In genomic region chr4:120879386-120879785, GRCm38 (mm10) we compare ENCODE assay signal across 31 mouse cellular contexts. TPM values are rescaled to one million over a fixed set of nuclear protein-coding genes. Genes with fewer than 3 reads are reported as not detected.
DNase-seq lines count a peak whose midpoint lies in the region; ATAC-seq and TF ChIP-seq lines count a peak whose summit lies in the region.
"Had no signal": no experiment of that assay in that cellular context is flagged by ENCODE, and none has a peak within 500 bp of the region (broad histone marks: within the 10 kb centered on the region; RNA-seq: fewer than 3 reads in every experiment).

No protein-coding gene starts in this region.

- H3K36me3 ChIP-seq in hindbrain, embryonic 13.5 days = no peaks in the 10 kb centered on the region
- H3K36me3 ChIP-seq in hindbrain, embryonic 10.5 days = no peaks in the 10 kb centered on the region
- H3K36me3 ChIP-seq in C2C12 (ENCODE audit: control insufficient read depth, insufficient read depth) = no peaks in the 10 kb centered on the region
- no peaks in the 10 kb centered on the region for H3K36me3 ChIP-seq in heart, embryonic 12.5 days
- H3K36me3 ChIP-seq: embryonic facial prominence, embryonic 13.5 days; forebrain, embryonic 10.5 days; forebrain, embryonic 15.5 days; heart, embryonic 13.5 days; intestine, embryonic 15.5 days; liver, embryonic 15.5 days; midbrain, embryonic 13.5 days; neural tube, embryonic 15.5 days had no signal

- ATAC-seq in hindbrain, embryonic 13.5 days (ENCODE audit: low FRiP score) = no peak
- ATAC-seq in heart, embryonic 12.5 days (ENCODE audit: insufficient number of reproducible peaks, low FRiP score) = no peak
- ATAC-seq: forebrain, embryonic 15.5 days; hindbrain, postnatal 0 days; intestine, embryonic 15.5 days; midbrain, embryonic 13.5 days; Patski had no signal

- peaks cover 33% of the 10 kb centered on the region for H3K4me1 ChIP-seq in hindbrain, embryonic 13.5 days (replicated peaks)
- peaks cover 41% of the 10 kb centered on the region for H3K4me1 ChIP-seq in hindbrain, embryonic 10.5 days (replicated peaks)
- peaks cover 63% of the 10 kb centered on the region for H3K4me1 ChIP-seq in olfactory bulb, adult 2 months (ENCODE audit: control insufficient read depth, insufficient read depth, low read length)
- no peaks in the 10 kb centered on the region for H3K4me1 ChIP-seq in heart, embryonic 12.5 days (replicated peaks)
- H3K4me1 ChIP-seq: heart, embryonic 13.5 days; intestine, embryonic 15.5 days; liver, embryonic 15.5 days had no signal

- no peak for DNase-seq in hindbrain, embryonic 10.5 days (ENCODE audit: low spot score)
- peak; percentile 13 for DNase-seq in adrenal gland, adult 8-10 months
- no peak for DNase-seq in heart, postnatal 10 days
- DNase-seq: cerebellum, adult 18-20 months; gastrocnemius, adult 2 months; gastrocnemius, postnatal 36 days; heart, adult 2 months; heart, postnatal 14 days; kidney, adult 2 months; kidney, postnatal 4 days; liver; lung, embryonic 14.5 days; lung, postnatal 14 days; right cerebral cortex, postnatal 25 days; thymus, adult 18-20 months; thymus, postnatal 25 days had no signal

- 50% methylated on average over 4 of the region's 4 CpGs for WGBS in hindbrain, embryonic 13.5 days
- 57% methylated on average over 4 of the region's 4 CpGs for WGBS in hindbrain, embryonic 10.5 days
- WGBS in olfactory bulb, adult 2 months = 20% methylated on average over 4 of the region's 4 CpGs
- 34% methylated on average over 4 of the region's 4 CpGs for WGBS in heart, embryonic 12.5 days

- H3K4me3 ChIP-seq in hindbrain, embryonic 13.5 days = no peak overlapping the region
- no peak overlapping the region for H3K4me3 ChIP-seq in hindbrain, embryonic 10.5 days
- no peak overlapping the region for H3K4me3 ChIP-seq in C2C12 (ENCODE audit: insufficient read depth, poor library complexity, severe bottlenecking)
- H3K4me3 ChIP-seq in olfactory bulb, adult 2 months (ENCODE audit: insufficient read depth, low read depth, low read length) = no peak overlapping the region
- no peak overlapping the region for H3K4me3 ChIP-seq in heart, embryonic 12.5 days
- H3K4me3 ChIP-seq: embryonic facial prominence, embryonic 13.5 days; forebrain, embryonic 10.5 days; forebrain, embryonic 15.5 days; gastrocnemius, adult 2 months; heart, adult 2 months; heart, embryonic 13.5 days; intestine, embryonic 15.5 days; liver, embryonic 15.5 days; midbrain, embryonic 13.5 days; neural tube, embryonic 15.5 days had no signal

- TF ChIP-seq POLR2A in olfactory bulb, adult 2 months (IDR thresholded peaks at IDR 0.05; ENCODE audit: insufficient read depth, low read depth, low read length) = no peak

- no peaks in the 10 kb centered on the region for H3K79me2 ChIP-seq in C2C12 (ENCODE audit: control insufficient read depth, insufficient read depth)

- no peaks in the 10 kb centered on the region for H3K79me3 ChIP-seq in C2C12 (ENCODE audit: low read depth)

- intact Hi-C loops in heart, postnatal 10 days (cut with DNase I) = no loop called here

- peak overlapping the region; percentile 6; the same call in 1 of the 2 replicates for H3K9ac ChIP-seq in hindbrain, embryonic 13.5 days
- no peak overlapping the region for H3K9ac ChIP-seq in heart, embryonic 12.5 days
- H3K9ac ChIP-seq: embryonic facial prominence, embryonic 13.5 days; forebrain, embryonic 15.5 days; heart, embryonic 13.5 days; intestine, embryonic 15.5 days; liver, embryonic 15.5 days; lung, embryonic 14.5 days; midbrain, embryonic 13.5 days; neural tube, embryonic 15.5 days had no signal

- H3ac ChIP-seq in C2C12 (ENCODE audit: control insufficient read depth, insufficient read length, low read depth) = no peak overlapping the region

- no peak for TF ChIP-seq CTCF in C2C12 (IDR thresholded peaks at IDR 0.05; ENCODE audit: control insufficient read depth, insufficient read depth, insufficient read length)
- TF ChIP-seq CTCF in olfactory bulb, adult 2 months (IDR thresholded peaks at IDR 0.05; ENCODE audit: insufficient read depth, low read depth, low read length) = no peak

- 0 out of 2 replicates have a peak, but pooled peaks cover 4% of the 10 kb centered on the region for H3K27me3 ChIP-seq in hindbrain, embryonic 13.5 days
- no peaks in the 10 kb centered on the region for H3K27me3 ChIP-seq in hindbrain, embryonic 10.5 days (ENCODE audit: insufficient read depth, poor library complexity, severe bottlenecking)
- H3K27me3 ChIP-seq in C2C12 (ENCODE audit: control insufficient read depth, insufficient read depth, insufficient read length) = peaks cover 13% of the 10 kb centered on the region
- 0 out of 2 replicates have a peak, but pooled peaks cover 15% of the 10 kb centered on the region for H3K27me3 ChIP-seq in heart, embryonic 12.5 days (replicated peaks)
- H3K27me3 ChIP-seq: forebrain, embryonic 15.5 days; intestine, embryonic 15.5 days; liver, embryonic 15.5 days; neural tube, embryonic 15.5 days; Patski had no signal

- H3K4me2 ChIP-seq in hindbrain, embryonic 13.5 days = no peak overlapping the region
- no peak overlapping the region for H3K4me2 ChIP-seq in heart, embryonic 12.5 days
- H3K4me2 ChIP-seq: embryonic facial prominence, embryonic 13.5 days; forebrain, embryonic 15.5 days; heart, embryonic 13.5 days; intestine, embryonic 15.5 days; liver, embryonic 15.5 days; lung, embryonic 14.5 days; midbrain, embryonic 13.5 days; neural tube, embryonic 15.5 days had no signal

- H3K9me3 ChIP-seq in hindbrain, embryonic 13.5 days = no peaks in the 10 kb centered on the region
- H3K9me3 ChIP-seq in hindbrain, embryonic 10.5 days = no peaks in the 10 kb centered on the region
- no peaks in the 10 kb centered on the region for H3K9me3 ChIP-seq in heart, embryonic 12.5 days (replicated peaks)
- H3K9me3 ChIP-seq: embryonic facial prominence, embryonic 13.5 days; forebrain, embryonic 10.5 days; forebrain, embryonic 15.5 days; heart, embryonic 13.5 days; intestine, embryonic 15.5 days; liver, embryonic 15.5 days; midbrain, embryonic 13.5 days; neural tube, embryonic 15.5 days had no signal

- no peak overlapping the region for H3K27ac ChIP-seq in hindbrain, embryonic 13.5 days
- H3K27ac ChIP-seq in hindbrain, embryonic 10.5 days = no peak overlapping the region
- H3K27ac ChIP-seq in olfactory bulb, adult 2 months (ENCODE audit: insufficient read depth, low read depth, low read length) = peak overlapping the region; percentile 93
- no peak overlapping the region for H3K27ac ChIP-seq in heart, embryonic 12.5 days (ENCODE audit: poor library complexity, severe bottlenecking)
- H3K27ac ChIP-seq: embryonic facial prominence, embryonic 13.5 days; forebrain, embryonic 10.5 days; forebrain, embryonic 15.5 days; gastrocnemius, adult 2 months; heart, adult 2 months; heart, embryonic 13.5 days; hindbrain, postnatal 0 days; intestine, embryonic 15.5 days; liver, embryonic 15.5 days; midbrain, embryonic 13.5 days; neural tube, embryonic 15.5 days; stomach, postnatal 0 days had no signal

TF ChIP-seq in C2C12, 6 proteins besides CTCF, POLR2A, EP300 and RAD21:
- TF ChIP-seq MAX (IDR thresholded peaks at IDR 0.05) (no peak), USF1 (IDR thresholded peaks at IDR 0.05; ENCODE audit: low read depth) (no peak), FOSL1 (IDR thresholded peaks at IDR 0.05; ENCODE audit: insufficient read depth, low read length, poor library complexity, severe bottlenecking) (no peak), MYOD1 (IDR thresholded peaks at IDR 0.05; ENCODE audit: control insufficient read depth, insufficient read length, low read depth) (peak; percentile 9), CEBPB (IDR thresholded peaks at IDR 0.05; ENCODE audit: low read depth) (no peak), MYOG (IDR thresholded peaks at IDR 0.05; ENCODE audit: control insufficient read depth, extremely low read depth, insufficient read length) (no peak)
TF ChIP-seq in C2C12: peak in this region for 1.

RNA-seq across cellular contexts. Expression of gene Rims3, which starts 24.8 kb away (rescaled TPM):
- polyA plus RNA-seq in hindbrain, embryonic 13.5 days (2015; fragmentation: Nextera tagmentation; extraction: Ambion mirVana) = 11.9 and 12.4 TPM in 2 replicates
- 3.9 and 5.2 TPM in 2 replicates for polyA plus RNA-seq in hindbrain, embryonic 10.5 days (2016; fragmentation: Nextera tagmentation; extraction: Ambion mirVana)
- 0.01 TPM for polyA plus RNA-seq in C2C12 (2012; fragmentation: generic; extraction: Trizol)
- 10 to 100 TPM; 10.5 to 20.5 (median 15.0) TPM for total RNA-seq in adrenal gland, adult 8-10 months (2022)
- not detected in 2 replicates for polyA plus RNA-seq in olfactory bulb, adult 2 months (2012; ENCODE audit: insufficient read depth, insufficient read length, low replicate concordance, missing spikeins)
- under 1 TPM; 0.10 to 0.17 TPM for total RNA-seq in heart, postnatal 10 days (2021)
- polyA plus RNA-seq in heart, embryonic 12.5 days (2016; fragmentation: Nextera tagmentation; extraction: Ambion mirVana) = 1.4 and 1.8 TPM in 2 replicates
- polyA plus RNA-seq: Patski had no signal

RNA-seq across cellular contexts. Expression of gene Exo5, which starts 45.4 kb away (rescaled TPM):
- polyA plus RNA-seq in hindbrain, embryonic 13.5 days (2015; fragmentation: Nextera tagmentation; extraction: Ambion mirVana) = 38.3 and 42.6 TPM in 2 replicates
- polyA plus RNA-seq in hindbrain, embryonic 10.5 days (2016; fragmentation: Nextera tagmentation; extraction: Ambion mirVana) = 32.3 and 34.8 TPM in 2 replicates
- 14.1 TPM for polyA plus RNA-seq in C2C12 (2012; fragmentation: generic; extraction: Trizol)
- 10 to 100 TPM in 2 of 4 experiments, 1 to 10 TPM in 2; 7.9 to 13.4 (median 10.7) TPM for total RNA-seq in adrenal gland, adult 8-10 months (2022)
- not detected in 2 replicates for polyA plus RNA-seq in olfactory bulb, adult 2 months (2012; ENCODE audit: insufficient read depth, insufficient read length, low replicate concordance, missing spikeins)
- 1 to 10 TPM; 4.2 to 5.4 TPM for total RNA-seq in heart, postnatal 10 days (2021)
- 11.9 and 13.1 TPM in 2 replicates for polyA plus RNA-seq in heart, embryonic 12.5 days (2016; fragmentation: Nextera tagmentation; extraction: Ambion mirVana)

RNA-seq across cellular contexts. Expression of gene Nfyc, which starts 48.0 kb away (rescaled TPM):
- polyA plus RNA-seq in hindbrain, embryonic 13.5 days (2015; fragmentation: Nextera tagmentation; extraction: Ambion mirVana) = 85.8 and 86.3 TPM in 2 replicates
- 124 and 135 TPM in 2 replicates for polyA plus RNA-seq in hindbrain, embryonic 10.5 days (2016; fragmentation: Nextera tagmentation; extraction: Ambion mirVana)
- 71.5 TPM for polyA plus RNA-seq in C2C12 (2012; fragmentation: generic; extraction: Trizol)
- total RNA-seq in adrenal gland, adult 8-10 months (2022) = 10 to 100 TPM; 53.7 to 65.7 (median 59.4) TPM
- polyA plus RNA-seq in olfactory bulb, adult 2 months (2012; ENCODE audit: insufficient read depth, insufficient read length, low replicate concordance, missing spikeins) = not detected in 2 replicates
- total RNA-seq in heart, postnatal 10 days (2021) = 10 to 100 TPM; 75.4 to 78.0 TPM
- 102 and 108 TPM in 2 replicates for polyA plus RNA-seq in heart, embryonic 12.5 days (2016; fragmentation: Nextera tagmentation; extraction: Ambion mirVana)

Comparison
In these comparisons a context has a peak if more than half of its experiments do, and no peak if none do; other contexts are left out.
1. RNA of gene Exo5, which starts 45.4 kb away (polyA plus RNA-seq): 38.3 to 42.6 TPM in hindbrain, embryonic 13.5 days, 32.3 to 34.8 TPM in hindbrain, embryonic 10.5 days, 14.1 TPM in C2C12 (single experiment) and 11.9 to 13.1 TPM in heart, embryonic 12.5 days; not detected in olfactory bulb, adult 2 months; every median in the first group is over 10 times any median in the second.
2. RNA of gene Nfyc, which starts 48.0 kb away (polyA plus RNA-seq): 124 to 135 TPM in hindbrain, embryonic 10.5 days, 102 to 108 TPM in heart, embryonic 12.5 days, 85.8 to 86.3 TPM in hindbrain, embryonic 13.5 days and 71.5 TPM in C2C12 (single experiment); not detected in olfactory bulb, adult 2 months; every median in the first group is over 10 times any median in the second.